Mouse (Mus musculus) CH12.LX (cell line): ENCODE measurements around the gene Msmp. TPM values are rescaled to one million over a fixed set of nuclear protein-coding genes. Genes with fewer than 3 reads are reported as not detected.

Source experiments
- DNase-seq: peaks from one replicate; pipeline ENCODE4 v3.0.0-alpha.2; 2013; ENCODE audit errors: extremely low read depth
- H3K27ac ChIP-seq: 2 replicates; pipeline ENCODE4 v1.5.1; 2012; ENCODE audit warnings: low read depth, mild to moderate bottlenecking, control low read depth, moderate library complexity; ENCODE audit not compliant: insufficient read depth
- H3K27me3 ChIP-seq: replicated peaks from 2 replicates; pipeline ENCODE3; 2012; ENCODE audit warnings: inconsistent platforms
- H3K36me3 ChIP-seq, 2 experiments: replicated peaks in 1 of 2; 2 replicates each; pipeline versions ENCODE3 to v1.6.1; 2012; ENCODE audit warnings: inconsistent platforms in 1 of 2, low read length in 1 of 2, mild to moderate bottlenecking in 1 of 2, mixed read lengths in 1 of 2, moderate library complexity in 1 of 2; ENCODE audit not compliant: control insufficient read depth in 1 of 2, insufficient read depth in 1 of 2
- H3K4me1 ChIP-seq, 2 experiments: 2 replicates each; pipeline ENCODE4 v1.6.1; 2012; ENCODE audit warnings: inconsistent platforms in 1 of 2, moderate library complexity in 1 of 2; ENCODE audit not compliant: insufficient read depth in 2 of 2, control insufficient read depth in 1 of 2
- H3K4me2 ChIP-seq: 2 replicates; pipeline ENCODE4 v1.6.1; 2012; ENCODE audit warnings: low read depth, mild to moderate bottlenecking, control low read depth; ENCODE audit not compliant: poor library complexity, insufficient read depth, severe bottlenecking
- H3K4me3 ChIP-seq, 3 experiments: fragments of 150-350 bp in 1 of 3; sonication (generic) in 1 of 3; replicated peaks in 1 of 3; 2 replicates each; pipeline versions ENCODE3 to v1.5.1; 2011 to 2012; ENCODE audit warnings: low read depth in 2 of 3, low read length in 2 of 3, mild to moderate bottlenecking in 2 of 3, moderate library complexity in 2 of 3, control low read depth in 1 of 3, improper control_type of control experiment in 1 of 3, inconsistent platforms in 1 of 3, mixed read lengths in 1 of 3; ENCODE audit not compliant: poor library complexity in 1 of 3
- H3K79me2 ChIP-seq: replicated peaks from 2 replicates; pipeline ENCODE4 v1.6.1; 2012; ENCODE audit warnings: mild to moderate bottlenecking, moderate library complexity; ENCODE audit not compliant: control insufficient read depth, poor library complexity, insufficient read depth, severe bottlenecking; ENCODE audit errors: extremely low read depth
- H3K9ac ChIP-seq: 2 replicates; pipeline ENCODE4 v1.6.1; 2012; ENCODE audit warnings: low read depth, mild to moderate bottlenecking, control low read depth, moderate library complexity; ENCODE audit not compliant: insufficient read depth
- H3K9me3 ChIP-seq: replicated peaks from 2 replicates; pipeline ENCODE3; 2012; ENCODE audit warnings: low read length, inconsistent platforms, mixed read lengths
- CHD1 ChIP-seq: IDR thresholded peaks from 2 replicates; pipeline ENCODE4 v1.6.1; 2012; ENCODE audit warnings: low read depth, low read length, improper control_type of control experiment, inconsistent platforms
- CHD2 ChIP-seq: IDR thresholded peaks from 2 replicates; pipeline ENCODE4 v1.6.1; 2011; ENCODE audit warnings: low read length, improper control_type of control experiment
- E2F4 ChIP-seq: IDR thresholded peaks from 2 replicates; pipeline ENCODE4 v1.6.1; 2011; ENCODE audit warnings: low read depth, low read length, improper control_type of control experiment; ENCODE audit not compliant: insufficient replicate concordance
- ETS1 ChIP-seq: conservative IDR thresholded peaks from 2 replicates; pipeline ENCODE4 v1.6.1; 2012; ENCODE audit warnings: low read depth, mild to moderate bottlenecking, inconsistent platforms, low read length, improper control_type of control experiment, moderate library complexity
- GABPA ChIP-seq: IDR thresholded peaks from 2 replicates; pipeline ENCODE4 v1.6.1; 2012; ENCODE audit warnings: low read depth, low read length, improper control_type of control experiment, inconsistent platforms; ENCODE audit not compliant: insufficient replicate concordance
- HCFC1 ChIP-seq: IDR thresholded peaks from 2 replicates; pipeline ENCODE4 v1.6.1; 2012; ENCODE audit warnings: low read depth, mild to moderate bottlenecking, inconsistent platforms, low read length, improper control_type of control experiment
- IRF4 ChIP-seq: IDR thresholded peaks from 2 replicates; pipeline ENCODE4 v1.6.1; 2014; ENCODE audit warnings: low read depth, mild to moderate bottlenecking, inconsistent platforms, low read length, improper control_type of control experiment
- KAT2A ChIP-seq: IDR thresholded peaks from 2 replicates; pipeline ENCODE4 v1.6.1; 2012; ENCODE audit warnings: low read length, improper control_type of control experiment, inconsistent platforms; ENCODE audit not compliant: insufficient replicate concordance
- MEF2A ChIP-seq: IDR thresholded peaks from 2 replicates; pipeline ENCODE4 v1.6.1; 2014; ENCODE audit warnings: low read depth, mild to moderate bottlenecking, inconsistent platforms, low read length, improper control_type of control experiment, borderline replicate concordance
- MXI1 ChIP-seq: IDR thresholded peaks from 2 replicates; pipeline ENCODE4 v1.6.1; 2011; ENCODE audit warnings: mild to moderate bottlenecking, low read depth, low read length, improper control_type of control experiment
- MYC ChIP-seq: IDR thresholded peaks from 2 replicates; pipeline ENCODE4 v1.6.1; 2011; ENCODE audit warnings: low read depth, mild to moderate bottlenecking, improper control_type of control experiment, low read length
- NRF1 ChIP-seq: IDR thresholded peaks from 2 replicates; pipeline ENCODE4 v1.6.1; 2014; ENCODE audit warnings: low read depth, mild to moderate bottlenecking, inconsistent platforms, low read length, improper control_type of control experiment, moderate library complexity
- PAX5 ChIP-seq: IDR thresholded peaks from 2 replicates; pipeline ENCODE4 v1.6.1; 2012; ENCODE audit warnings: low read length, inconsistent platforms, mixed read lengths
- POLR2A ChIP-seq: IDR thresholded peaks from 2 replicates; pipeline ENCODE4 v1.6.1; 2011; ENCODE audit warnings: low read depth, mild to moderate bottlenecking, improper control_type of control experiment, low read length
- RAD21 ChIP-seq: IDR thresholded peaks from 2 replicates; pipeline ENCODE4 v1.6.1; 2011; ENCODE audit warnings: low read depth, mild to moderate bottlenecking, low read length, improper control_type of control experiment, moderate library complexity
- TCF12 ChIP-seq: IDR thresholded peaks from 2 replicates; pipeline ENCODE4 v1.6.1; 2014; ENCODE audit warnings: low read depth, mild to moderate bottlenecking, inconsistent platforms, low read length, improper control_type of control experiment
- ZC3H11A ChIP-seq: IDR thresholded peaks from 2 replicates; pipeline ENCODE4 v1.6.1; 2012; ENCODE audit warnings: low read depth, mild to moderate bottlenecking, inconsistent platforms, low read length, improper control_type of control experiment
- ZKSCAN1 ChIP-seq: IDR thresholded peaks from 2 replicates; pipeline ENCODE4 v1.6.1; 2012; ENCODE audit warnings: low read depth, inconsistent platforms, low read length, improper control_type of control experiment, borderline replicate concordance
- ZMIZ1 ChIP-seq: IDR thresholded peaks from 2 replicates; pipeline ENCODE4 v1.6.1; 2012; ENCODE audit warnings: low read depth, mild to moderate bottlenecking, inconsistent platforms, low read length, improper control_type of control experiment
- ZNF384 ChIP-seq: IDR thresholded peaks from 2 replicates; pipeline ENCODE4 v1.6.1; 2012; ENCODE audit warnings: low read depth, low read length, improper control_type of control experiment, inconsistent platforms
- dilution Hi-C: fragments of 300-500 bp; cut with MboI; formaldehyde crosslinking; loops from 2 replicates; pipeline ENCODE4 v1.14.3; 2020; ENCODE audit warnings: low sequenced_read_pairs; ENCODE audit not compliant: extremely low pct_unique_long_range_greater_than_20kb, extremely low pct_ligation_motif_present
- in situ Hi-C: fragments of 300-500 bp; cut with MboI; formaldehyde crosslinking; loops from 3 replicates; pipeline ENCODE4 v1.14.3; 2019; ENCODE audit warnings: low sequenced_read_pairs, low pct_ligation_motif_present, low pct_unique_long_range_greater_than_20kb, mixed read lengths
- polyA plus RNA-seq: library from polyadenylated mRNA; unstranded; fragments of >175 nt; gene quantifications from 2 replicates; pipeline ENCODE4 v1.2.1, GENCODE M21; 2012; ENCODE audit warnings: low read depth; ENCODE audit not compliant: insufficient read length
- total RNA-seq, 2 experiments: library from RNA; depleted of rRNA; stranded (reverse); fragments of 300-350 nt in 1 of 2; fragments of >200 nt in 1 of 2; gene quantifications; 2 replicates each; pipeline ENCODE4 v1.2.3; 2012 to 2014

Msmp gene
- total and polyA plus RNA-seq, 3 experiments, result 0.72 to 5.9 TPM; not detected in 1

- no peaks in the 10 kb centered on the region for H3K4me1 ChIP-seq
- H3K79me2 ChIP-seq, result no peaks in the 10 kb centered on the region
- no peak for DNase-seq
- no peak overlapping the region for H3K4me2 ChIP-seq
- H3K36me3 ChIP-seq, result no peaks in the 10 kb centered on the region
- H3K9me3 ChIP-seq, result no peaks in the 10 kb centered on the region
- peaks cover 73% of the 10 kb centered on the region for H3K27me3 ChIP-seq
- no peak overlapping the region for H3K9ac ChIP-seq
- no peak overlapping the region for H3K27ac ChIP-seq
- in situ Hi-C loops, result no loop called here
- TF ChIP-seq TCF12, result no peak
- no peak for TF ChIP-seq HCFC1
- no peak for TF ChIP-seq CHD1
- no peak for TF ChIP-seq PAX5
- TF ChIP-seq CHD2, result no peak
- TF ChIP-seq ZKSCAN1, result no peak
- TF ChIP-seq IRF4, result no peak
- no peak for TF ChIP-seq MXI1
- TF ChIP-seq ZNF384, result no peak
- no peak for TF ChIP-seq ETS1
- TF ChIP-seq ZMIZ1, result no peak
- TF ChIP-seq E2F4, result no peak
- no peak for TF ChIP-seq MEF2A
- TF ChIP-seq NRF1, result no peak
- dilution Hi-C loops, result no loop called here
- no peak overlapping the region for H3K4me3 ChIP-seq
Observed at GRCm38 (mm10) chr4:43633296-43633695, 49.0 kb upstream of the Msmp start.

GRCm38 (mm10) chr4:43631956-43632920 is 47.9 kb upstream of the Msmp start:
- Histone ChIP-seq H3K79me2 (no peaks in the 10 kb centered on the region), H3K9me3 (no peaks in the 10 kb centered on the region), H3K4me2 (no peak overlapping the region), H3K4me3 (no peak overlapping the region), H3K27me3 (peaks cover 82% of the 10 kb centered on the region), H3K27ac (no peak overlapping the region), H3K9ac (no peak overlapping the region; the same call in 1 of the 2 replicates), H3K4me1 (no peaks in the 10 kb centered on the region), H3K36me3 (no peaks in the 10 kb centered on the region)
- no peak for DNase-seq
- dilution Hi-C loops (no loop called here), in situ Hi-C loops (no loop called here)
- no peak for TF ChIP-seq GABPA
- no peak for TF ChIP-seq ZKSCAN1
- TF ChIP-seq RAD21, result no peak
- TF ChIP-seq POLR2A, result no peak
- no peak for TF ChIP-seq ZNF384
- TF ChIP-seq MYC, result no peak
- TF ChIP-seq PAX5, result no peak
- no peak for TF ChIP-seq CHD1
- no peak for TF ChIP-seq CHD2
- no peak for TF ChIP-seq MEF2A
- TF ChIP-seq HCFC1, result no peak
- no peak for TF ChIP-seq ZMIZ1
- no peak for TF ChIP-seq ZC3H11A
- no peak for TF ChIP-seq KAT2A
